In genomic region chr4:143349484-143349906, GRCm38 (mm10) we compare ENCODE assay signal across 8 mouse cellular contexts. TPM values are rescaled to one million over a fixed set of nuclear protein-coding genes. Genes with fewer than 3 reads are reported as not detected.
DNase-seq lines count a peak whose midpoint lies in the region; ATAC-seq and TF ChIP-seq lines count a peak whose summit lies in the region.
"Had no signal": no experiment of that assay in that cellular context is flagged by ENCODE, and none has a peak within 500 bp of the region (broad histone marks: within the 10 kb centered on the region; RNA-seq: fewer than 3 reads in every experiment).

Gene Lrrc38 (plus strand): TSS chr4:143349757.

- H3K4me1 ChIP-seq in ES-Bruce4 (ENCODE audit: control insufficient read depth, insufficient read depth, low read length) (no peaks in the 10 kb centered on the region), ES-E14 (ENCODE audit: control insufficient read depth in 2 of 2, insufficient read depth in 2 of 2, low read length in 2 of 2, poor library complexity in 1 of 2) (peaks cover 0 to 7% of the 10 kb centered on the region in 2 experiments; a peak in 1 of 4 replicates)
- H3K4me1 ChIP-seq in heart, embryonic 15.5 days (replicated peaks), result peaks cover 23% of the 10 kb centered on the region
- H3K4me1 ChIP-seq in limb, embryonic 15.5 days, result peaks cover 21% of the 10 kb centered on the region
- peaks cover 17% of the 10 kb centered on the region for H3K4me1 ChIP-seq in stomach, embryonic 15.5 days

- 0% methylated on average over 19 of the region's 19 CpGs for WGBS in heart, embryonic 15.5 days
- WGBS in limb, embryonic 15.5 days, result under 1% methylated on average over 19 of the region's 19 CpGs
- WGBS in stomach, embryonic 15.5 days, result under 1% methylated on average over 19 of the region's 19 CpGs

- no peaks in the 10 kb centered on the region for H3K36me3 ChIP-seq in ES-Bruce4 (ENCODE audit: control insufficient read depth, insufficient read depth, low read length, poor library complexity, severe bottlenecking)
- no peaks in the 10 kb centered on the region for H3K36me3 ChIP-seq in ES-E14 (ENCODE audit: control insufficient read depth, insufficient read depth, low read length, poor library complexity, severe bottlenecking)
- H3K36me3 ChIP-seq in heart, embryonic 15.5 days, result no peaks in the 10 kb centered on the region
- H3K36me3 ChIP-seq in limb, embryonic 15.5 days, result no peaks in the 10 kb centered on the region
- H3K36me3 ChIP-seq in stomach, embryonic 15.5 days, result no peaks in the 10 kb centered on the region

- no peak within 1 kb of the TSS for H3K27ac ChIP-seq in ES-Bruce4 (ENCODE audit: insufficient read depth, low read length)
- H3K27ac ChIP-seq in ES-E14 (ENCODE audit: insufficient read depth, low read depth, low read length, poor library complexity, severe bottlenecking), result no peak within 1 kb of the TSS
- no peak within 1 kb of the TSS for H3K27ac ChIP-seq in heart, embryonic 15.5 days
- no peak within 1 kb of the TSS; the same call in 1 of the 2 replicates for H3K27ac ChIP-seq in limb, embryonic 15.5 days
- no peak within 1 kb of the TSS for H3K27ac ChIP-seq in stomach, embryonic 15.5 days

- ATAC-seq in heart, embryonic 15.5 days (replicated peaks; ENCODE audit: insufficient number of reproducible peaks, insufficient read depth, low FRiP score, low read depth), result no peak
- no peak for ATAC-seq in limb, embryonic 15.5 days (ENCODE audit: insufficient number of reproducible peaks, low FRiP score, low TSS enrichment, low read depth)
- ATAC-seq in stomach, embryonic 15.5 days (ENCODE audit: insufficient read depth, low FRiP score, low read depth), result no peak

- in situ Hi-C loops in ES-E14 (cut with MboI; ENCODE audit: low sequenced_read_pairs in 2 of 2, unreplicated experiment in 2 of 2), result no loop called here

- H3K9ac ChIP-seq in ES-Bruce4 (ENCODE audit: low read depth, poor library complexity, severe bottlenecking) (peak within 1 kb of the TSS; percentile 52), ES-E14 (ENCODE audit: insufficient read depth, low read depth, low read length, poor library complexity, severe bottlenecking) (peak within 1 kb of the TSS; percentile 25; the same call in 1 of the 2 replicates)
- H3K9ac ChIP-seq in heart, embryonic 15.5 days, result peak within 1 kb of the TSS; percentile 44
- H3K9ac ChIP-seq in limb, embryonic 15.5 days, result peak within 1 kb of the TSS; percentile 11; the same call in 1 of the 2 replicates
- H3K9ac ChIP-seq in stomach, embryonic 15.5 days, result no peak within 1 kb of the TSS

- H3K9me3 ChIP-seq in ES-Bruce4 (replicated peaks; ENCODE audit: control insufficient read depth, insufficient read depth, low read length, poor library complexity, severe bottlenecking), result no peaks in the 10 kb centered on the region
- no peaks in the 10 kb centered on the region for H3K9me3 ChIP-seq in ES-E14 (ENCODE audit: control insufficient read depth, insufficient read depth, low read depth, low read length)
- H3K9me3 ChIP-seq in heart, embryonic 15.5 days (replicated peaks), result no peaks in the 10 kb centered on the region
- no peaks in the 10 kb centered on the region for H3K9me3 ChIP-seq in limb, embryonic 15.5 days
- no peaks in the 10 kb centered on the region for H3K9me3 ChIP-seq in stomach, embryonic 15.5 days

- peak within 1 kb of the TSS; percentile 57 for H3K4me3 ChIP-seq in ES-Bruce4 (ENCODE audit: low read depth, low read length)
- H3K4me3 ChIP-seq in ES-E14 (ENCODE audit: insufficient read depth in 1 of 2, low read depth in 1 of 2, low read length in 2 of 2, poor library complexity in 1 of 2, severe bottlenecking in 1 of 2), result peak within 1 kb of the TSS; percentile 63 to 67
- peak within 1 kb of the TSS; percentile 56 for H3K4me3 ChIP-seq in heart, embryonic 15.5 days
- peak within 1 kb of the TSS; percentile 49 for H3K4me3 ChIP-seq in limb, embryonic 15.5 days
- peak within 1 kb of the TSS; percentile 44 for H3K4me3 ChIP-seq in stomach, embryonic 15.5 days (replicated peaks)

- TF ChIP-seq POLR2A in ES-Bruce4 (IDR thresholded peaks at IDR 0.05; ENCODE audit: insufficient read depth, low read length), result no peak

- peak within 1 kb of the TSS; percentile 97 for H3K4me2 ChIP-seq in heart, embryonic 15.5 days
- peak within 1 kb of the TSS; percentile 99 for H3K4me2 ChIP-seq in limb, embryonic 15.5 days
- H3K4me2 ChIP-seq in stomach, embryonic 15.5 days, result peak within 1 kb of the TSS; percentile 91

- no peak for DNase-seq in ES-E14 (ENCODE audit: low read depth, low spot score)
- peak; percentile 55 for DNase-seq in embryo, embryonic 11 days
- no peak for DNase-seq in T-cell, adult 2 months (ENCODE audit: low spot score)

- TF ChIP-seq EP300 in ES-Bruce4 (IDR thresholded peaks at IDR 0.05; ENCODE audit: insufficient read depth, low read depth, low read length), result no peak

- TF ChIP-seq CTCF in ES-Bruce4 (IDR thresholded peaks at IDR 0.05; ENCODE audit: low read depth, low read length), result no peak

- peaks cover 10% of the 10 kb centered on the region; the same call in 1 of the 2 replicates for H3K27me3 ChIP-seq in ES-Bruce4 (ENCODE audit: control insufficient read depth, insufficient read depth, low read length, poor library complexity, severe bottlenecking)
- H3K27me3 ChIP-seq in heart, embryonic 15.5 days, result peaks cover 56% of the 10 kb centered on the region
- H3K27me3 ChIP-seq in limb, embryonic 15.5 days, result peaks cover 52% of the 10 kb centered on the region
- peaks cover 44% of the 10 kb centered on the region for H3K27me3 ChIP-seq in stomach, embryonic 15.5 days (replicated peaks)

TF ChIP-seq in ES-E14, 5 proteins besides CTCF, POLR2A, EP300 and RAD21:
- TF ChIP-seq MAFK (IDR thresholded peaks at IDR 0.05; ENCODE audit: insufficient read depth, low read depth, low read length), result no peak
- TF ChIP-seq HCFC1 (IDR thresholded peaks at IDR 0.05; ENCODE audit: borderline replicate concordance, insufficient read depth, low read length), result no peak
- TF ChIP-seq CHD2 (IDR thresholded peaks at IDR 0.05; ENCODE audit: low read depth, low read length), result no peak
- TF ChIP-seq ZC3H11A (IDR thresholded peaks at IDR 0.05; ENCODE audit: borderline replicate concordance, low read depth, low read length), result no peak
- TF ChIP-seq ZNF384 (IDR thresholded peaks at IDR 0.05; ENCODE audit: low read depth, low read length), result no peak

RNA-seq across cellular contexts. Expression of gene Lrrc38, which starts in this region (rescaled TPM):
- not detected in 2 replicates for polyA plus RNA-seq in ES-Bruce4 (2011; ENCODE audit: insufficient read depth, insufficient read length, low read depth, missing spikeins)
- 0.22 and 0.32 TPM in 2 replicates for total RNA-seq in ES-E14 (2012; rRNA removed)
- polyA plus RNA-seq in heart, embryonic 15.5 days (2015; fragmentation: Nextera tagmentation; extraction: Ambion mirVana), result 0.11 and 0.25 TPM in 2 replicates
- 0.99 and 1.9 TPM in 2 replicates for polyA plus RNA-seq in limb, embryonic 15.5 days (2015; fragmentation: Nextera tagmentation; extraction: Ambion mirVana)
- 0.18 TPM in 1 of 2 replicates, not detected in the other for polyA plus RNA-seq in stomach, embryonic 15.5 days (2015; fragmentation: Nextera tagmentation; extraction: Ambion mirVana)
- total RNA-seq: neutrophil, adult 5-6 weeks had no signal
